Mouse (Mus musculus) spleen, postnatal 36 days (tissue): Measurements from ENCODE around the gene Slc5a10.
A peak's percentile ranks its signal among the peaks of the same experiment; 100 is the strongest.

Experiments used
- DNase-seq, 2 experiments: peaks; one replicate each; pipeline ENCODE4 v3.0.0; 2022; ENCODE audit warnings: low spot score in 2 of 2, mixed read lengths in 1 of 2

Gene Slc5a10

GRCm38 (mm10) chr11:61669492-61670490 lies 50.8 kb downstream of the Slc5a10 start:
- peak in 1 of 2 experiments; percentile 31 for DNase-seq

GRCm38 (mm10) chr11:61667782-61668181 lies 52.8 kb downstream of the Slc5a10 start:
- DNase-seq, result no peak

GRCm38 (mm10) chr11:61667248-61667647 lies 53.4 kb downstream of the Slc5a10 start:
- DNase-seq, result no peak

- no peak for DNase-seq
These were observed 54.4 kb downstream of the Slc5a10 start for GRCm38 (mm10) chr11:61665991-61666799.

GRCm38 (mm10) chr11:61665401-61665800 lies 55.2 kb downstream of the Slc5a10 start:
- DNase-seq, result no peak

GRCm38 (mm10) chr11:61662189-61662588 lies 58.4 kb downstream of the Slc5a10 start:
- no peak for DNase-seq

- peak; percentile 75 for DNase-seq
These were observed 59.7 kb downstream of the Slc5a10 start for GRCm38 (mm10) chr11:61660806-61661392.

GRCm38 (mm10) chr11:61660001-61660400 lies 60.6 kb downstream of the Slc5a10 start:
- no peak for DNase-seq

- peak; percentile 51 to 54 for DNase-seq
These were observed 61.4 kb downstream of the Slc5a10 start for GRCm38 (mm10) chr11:61659011-61659858.

- no peak for DNase-seq
These were observed 62.2 kb downstream of the Slc5a10 start for GRCm38 (mm10) chr11:61658360-61658922.

GRCm38 (mm10) chr11:61657432-61657831 lies 63.2 kb downstream of the Slc5a10 start:
- DNase-seq, result peak; percentile 72

GRCm38 (mm10) chr11:61656148-61656850 lies 64.3 kb downstream of the Slc5a10 start:
- peak; percentile 75 to 77 for DNase-seq

GRCm38 (mm10) chr11:61655649-61656048 lies 65.0 kb downstream of the Slc5a10 start:
- DNase-seq, result no peak

- DNase-seq, result no peak
These were observed 65.8 kb downstream of the Slc5a10 start for GRCm38 (mm10) chr11:61654786-61655311.

GRCm38 (mm10) chr11:61653568-61653967 lies 67.1 kb downstream of the Slc5a10 start:
- DNase-seq, result no peak

GRCm38 (mm10) chr11:61652686-61653447 lies 67.8 kb downstream of the Slc5a10 start, which contains the start of gene Grap:
Grap (plus strand) TSS chr11:61653265.
- DNase-seq, result peak; percentile 88 to 89

- DNase-seq, result no peak
These were observed 68.4 kb downstream of the Slc5a10 start for GRCm38 (mm10) chr11:61652216-61652615.

GRCm38 (mm10) chr11:61650470-61651265 lies 70.0 kb downstream of the Slc5a10 start:
- DNase-seq, result no peak
